Mouse (Mus musculus): Measurements from ENCODE around the gene Ly9.
A peak's percentile ranks its signal among the peaks of the same experiment; 100 is the strongest.

Gene Ly9

GRCm38 (mm10) chr1:171584584-171584983, 22.6 kb downstream of the Ly9 start:
- peak; percentile 52 for DNase-seq (ENCODE audit: low read depth)

GRCm38 (mm10) chr1:171577168-171577567, 30.0 kb downstream of the Ly9 start:
- DNase-seq (ENCODE audit: low read depth), result no peak

- DNase-seq (ENCODE audit: low read depth), result no peak
Measured at GRCm38 (mm10) chr1:171568436-171568835, 38.8 kb downstream of the Ly9 start.

GRCm38 (mm10) chr1:171566777-171567176, 40.4 kb downstream of the Ly9 start:
- DNase-seq (ENCODE audit: low read depth), result peak; percentile 73

- DNase-seq (ENCODE audit: low read depth), result no peak
Measured at GRCm38 (mm10) chr1:171565888-171566287, 41.3 kb downstream of the Ly9 start.

GRCm38 (mm10) chr1:171564247-171564646, 43.0 kb downstream of the Ly9 start:
- peak; percentile 60 for DNase-seq (ENCODE audit: low read depth)

GRCm38 (mm10) chr1:171563042-171563441, 44.2 kb downstream of the Ly9 start:
- no peak for DNase-seq (ENCODE audit: low read depth)

- no peak for DNase-seq (ENCODE audit: low read depth)
Measured at GRCm38 (mm10) chr1:171561639-171562225, 45.5 kb downstream of the Ly9 start.

- no peak for DNase-seq (ENCODE audit: low read depth)
Measured at GRCm38 (mm10) chr1:171561200-171561599, 46.0 kb downstream of the Ly9 start.

GRCm38 (mm10) chr1:171560262-171560661, 46.9 kb downstream of the Ly9 start:
- no peak for DNase-seq (ENCODE audit: low read depth)

- DNase-seq (ENCODE audit: low read depth), result no peak
Measured at GRCm38 (mm10) chr1:171558898-171559297, 48.3 kb downstream of the Ly9 start, which contains the start of gene Cd244a. Cd244a (plus strand) TSS chr1:171559193.

- DNase-seq (ENCODE audit: low read depth), result no peak
Measured at GRCm38 (mm10) chr1:171558407-171558806, 48.8 kb downstream of the Ly9 start.

- DNase-seq (ENCODE audit: low read depth), result no peak
Measured at GRCm38 (mm10) chr1:171556366-171556765, 50.8 kb downstream of the Ly9 start.

- DNase-seq (ENCODE audit: low read depth), result no peak
Measured at GRCm38 (mm10) chr1:171553359-171554341, 53.6 kb downstream of the Ly9 start.

GRCm38 (mm10) chr1:171552230-171552629, 55.0 kb downstream of the Ly9 start:
- no peak for DNase-seq (ENCODE audit: low read depth)

- DNase-seq (ENCODE audit: low read depth), result no peak
Measured at GRCm38 (mm10) chr1:171551326-171551725, 55.9 kb downstream of the Ly9 start.

GRCm38 (mm10) chr1:171540694-171541093, 66.5 kb downstream of the Ly9 start:
- DNase-seq (ENCODE audit: low read depth), result no peak
